Mouse (Mus musculus) left cerebral cortex, adult 11 months (tissue): ENCODE results near the gene Gm5134.
"Not testable (repeated sequence)": the region's sequence is repeated elsewhere in the genome, so short reads cannot be mapped to it uniquely, and the experiment has no call there.

Experiments used
- DNase-seq: peaks from one replicate; pipeline ENCODE4 v3.0.0; 2022; ENCODE audit warnings: low spot score

Gm5134 gene

GRCm38 (mm10) chr10:75994531-75995210 is 40.4 kb downstream of the Gm5134 start:
- not testable (repeated sequence) for DNase-seq

GRCm38 (mm10) chr10:75995463-75995862 is 41.1 kb downstream of the Gm5134 start:
- no peak for DNase-seq

- DNase-seq: no peak
These were observed 42.0 kb downstream of the Gm5134 start for GRCm38 (mm10) chr10:75996315-75996714.

GRCm38 (mm10) chr10:76001160-76001559 is 46.8 kb downstream of the Gm5134 start:
- DNase-seq: no peak

GRCm38 (mm10) chr10:76002101-76002521 is 47.8 kb downstream of the Gm5134 start:
- no peak for DNase-seq

GRCm38 (mm10) chr10:76002615-76003014 is 48.3 kb downstream of the Gm5134 start:
- DNase-seq: no peak

- no peak for DNase-seq
These were observed 48.9 kb downstream of the Gm5134 start for GRCm38 (mm10) chr10:76003221-76003620.

GRCm38 (mm10) chr10:76006385-76006784 is 52.1 kb downstream of the Gm5134 start:
- no peak for DNase-seq

- DNase-seq: no peak
These were observed 55.5 kb downstream of the Gm5134 start for GRCm38 (mm10) chr10:76009812-76010211.

- DNase-seq: no peak
These were observed 58.6 kb downstream of the Gm5134 start for GRCm38 (mm10) chr10:76012922-76013321.

- DNase-seq: no peak
These were observed 62.6 kb downstream of the Gm5134 start for GRCm38 (mm10) chr10:76016886-76017285.

GRCm38 (mm10) chr10:76021728-76022127 is 67.4 kb downstream of the Gm5134 start:
- no peak for DNase-seq

GRCm38 (mm10) chr10:76023921-76024320 is 69.6 kb downstream of the Gm5134 start:
- no peak for DNase-seq

GRCm38 (mm10) chr10:76025470-76026190 is 71.3 kb downstream of the Gm5134 start:
- DNase-seq: no peak

GRCm38 (mm10) chr10:76027127-76028015 is 73.1 kb downstream of the Gm5134 start:
- no peak for DNase-seq

- DNase-seq: no peak
These were observed 73.7 kb downstream of the Gm5134 start for GRCm38 (mm10) chr10:76028016-76028366.

- DNase-seq: no peak
These were observed 74.1 kb downstream of the Gm5134 start for GRCm38 (mm10) chr10:76028396-76028795.

GRCm38 (mm10) chr10:76029276-76029675 is 75.0 kb downstream of the Gm5134 start:
- no peak for DNase-seq

GRCm38 (mm10) chr10:76030496-76030895 is 76.2 kb downstream of the Gm5134 start:
- DNase-seq: no peak

- no peak for DNase-seq
These were observed 77.4 kb downstream of the Gm5134 start for GRCm38 (mm10) chr10:76031511-76032401.

GRCm38 (mm10) chr10:76032402-76033118 is 78.2 kb downstream of the Gm5134 start, which contains the start of gene Zfp280b:
Gene Zfp280b, plus strand, starts transcription at chr10:76032650.
- peak; percentile 90 for DNase-seq
